ENCODE assay signal across 8 mouse cellular contexts in genomic region chr17:32965253-32965622, GRCm38 (mm10). TPM values are rescaled to one million over a fixed set of nuclear protein-coding genes. Genes with fewer than 3 reads are reported as not detected.
A peak's percentile ranks its signal among the peaks of the same experiment; 100 is the strongest.
DNase-seq lines count a peak whose midpoint lies in the region; ATAC-seq lines count a peak whose summit lies in the region.

No protein-coding gene starts in this region.

- WGBS in intestine, embryonic 15.5 days, result under 1% methylated on average over 14 of the region's 14 CpGs
- under 1% methylated on average over 14 of the region's 14 CpGs for WGBS in midbrain, embryonic 14.5 days

- H3K4me1 ChIP-seq in intestine, embryonic 15.5 days (replicated peaks), result peaks cover 10% of the 10 kb centered on the region
- H3K4me1 ChIP-seq in midbrain, embryonic 14.5 days (ENCODE audit: control insufficient read depth, insufficient read depth, low read length), result peaks cover 19% of the 10 kb centered on the region

- H3K27me3 ChIP-seq in intestine, embryonic 15.5 days (replicated peaks), result no peaks in the 10 kb centered on the region
- no peaks in the 10 kb centered on the region for H3K27me3 ChIP-seq in midbrain, embryonic 14.5 days (ENCODE audit: control insufficient read depth, insufficient read depth, low read length)

- peak overlapping the region; percentile 51 for H3K9ac ChIP-seq in intestine, embryonic 15.5 days
- peak overlapping the region; percentile 53 for H3K9ac ChIP-seq in midbrain, embryonic 14.5 days (replicated peaks; ENCODE audit: low read length)

- peak; percentile 63 for ATAC-seq in intestine, embryonic 15.5 days
- ATAC-seq in midbrain, embryonic 14.5 days (ENCODE audit: low FRiP score, low TSS enrichment), result peak; percentile 48; the same call in 1 of the 2 replicates

- no peaks in the 10 kb centered on the region for H3K9me3 ChIP-seq in intestine, embryonic 15.5 days
- no peaks in the 10 kb centered on the region for H3K9me3 ChIP-seq in midbrain, embryonic 14.5 days (ENCODE audit: control insufficient read depth, low read length)

- peak; percentile 10 for DNase-seq in gastrocnemius, postnatal 10 days
- no peak for DNase-seq in gastrocnemius, adult 8-10 months (ENCODE audit: low spot score in 2 of 2)
- DNase-seq in urinary bladder, postnatal 25 days (ENCODE audit: low spot score), result peak; percentile 14
- DNase-seq in urinary bladder, adult 18-20 months (ENCODE audit: low spot score in 2 of 2), result no peak
- no peak for DNase-seq in midbrain, embryonic 14.5 days
- DNase-seq in layer of hippocampus, postnatal 25 days (ENCODE audit: extremely low spot score in 1 of 2, low spot score in 1 of 2), result no peak
- no peak for DNase-seq in testis, postnatal 14 days (ENCODE audit: low spot score)

- no peaks in the 10 kb centered on the region for H3K36me3 ChIP-seq in intestine, embryonic 15.5 days
- no peaks in the 10 kb centered on the region for H3K36me3 ChIP-seq in midbrain, embryonic 14.5 days (ENCODE audit: control insufficient read depth, insufficient read depth, low read length)

- H3K4me2 ChIP-seq in intestine, embryonic 15.5 days (replicated peaks), result peak overlapping the region; percentile 77
- H3K4me2 ChIP-seq in midbrain, embryonic 14.5 days (ENCODE audit: low read length), result peak overlapping the region; percentile 83

- H3K27ac ChIP-seq in intestine, embryonic 15.5 days, result peak overlapping the region; percentile 94
- H3K27ac ChIP-seq in midbrain, embryonic 14.5 days (replicated peaks; ENCODE audit: low read depth, low read length), result no peak overlapping the region; the same call in 1 of the 2 replicates

- peak overlapping the region; percentile 78 for H3K4me3 ChIP-seq in intestine, embryonic 15.5 days (replicated peaks)
- H3K4me3 ChIP-seq in midbrain, embryonic 14.5 days (replicated peaks; ENCODE audit: low read depth, low read length), result peak overlapping the region; percentile 65

RNA-seq across cellular contexts. Expression of gene Zfp472, which starts 0.4 kb away (rescaled TPM):
- total RNA-seq in gastrocnemius, postnatal 10 days (2021), result 1 to 10 TPM; 2.5 to 3.0 TPM
- 1 to 10 TPM; 1.1 to 1.7 (median 1.4) TPM for total RNA-seq in gastrocnemius, adult 8-10 months (2022)
- 10.0 and 10.7 TPM in 2 replicates for polyA plus RNA-seq in intestine, embryonic 15.5 days (2015; fragmentation: Nextera tagmentation; extraction: Ambion mirVana)
- 9.7 and 10.5 TPM in 2 replicates for polyA plus RNA-seq in midbrain, embryonic 14.5 days (2014; fragmentation: Nextera tagmentation; extraction: Ambion mirVana)
- 1 to 10 TPM; 3.4 to 4.9 TPM for total RNA-seq in layer of hippocampus, postnatal 25 days (2021)

RNA-seq across cellular contexts. Expression of gene Cyp4f13, which starts 18.0 kb away (rescaled TPM):
- total RNA-seq in gastrocnemius, postnatal 10 days (2021), result 10 to 100 TPM in 1 of 2 experiments, 1 to 10 TPM in 1; 7.6 to 11.1 TPM
- 1 to 10 TPM; 6.3 to 9.3 (median 7.2) TPM for total RNA-seq in gastrocnemius, adult 8-10 months (2022)
- 21.1 and 22.4 TPM in 2 replicates for polyA plus RNA-seq in intestine, embryonic 15.5 days (2015; fragmentation: Nextera tagmentation; extraction: Ambion mirVana)
- 4.7 and 6.6 TPM in 2 replicates for polyA plus RNA-seq in midbrain, embryonic 14.5 days (2014; fragmentation: Nextera tagmentation; extraction: Ambion mirVana)
- 10 to 100 TPM; 16.6 to 28.0 TPM for total RNA-seq in layer of hippocampus, postnatal 25 days (2021)

RNA-seq across cellular contexts. Expression of gene Zfp952, which starts 27.7 kb away (rescaled TPM):
- total RNA-seq in gastrocnemius, postnatal 10 days (2021), result 1 to 10 TPM; 5.3 to 7.7 TPM
- total RNA-seq in gastrocnemius, adult 8-10 months (2022), result 1 to 10 TPM; 3.7 to 4.0 (median 3.9) TPM
- polyA plus RNA-seq in intestine, embryonic 15.5 days (2015; fragmentation: Nextera tagmentation; extraction: Ambion mirVana), result 9.1 and 9.4 TPM in 2 replicates
- polyA plus RNA-seq in midbrain, embryonic 14.5 days (2014; fragmentation: Nextera tagmentation; extraction: Ambion mirVana), result 20.2 and 24.2 TPM in 2 replicates
- total RNA-seq in layer of hippocampus, postnatal 25 days (2021), result 10 to 100 TPM; 17.2 to 17.8 TPM

RNA-seq across cellular contexts. Expression of gene Cyp4f14, which starts 48.1 kb away (rescaled TPM):
- total RNA-seq in gastrocnemius, postnatal 10 days (2021), result under 1 TPM; 0.14 to 0.32 TPM
- total RNA-seq in gastrocnemius, adult 8-10 months (2022), result under 1 TPM in 2 of 4 experiments, not detected in 2; 0.18 to 0.44 TPM
- polyA plus RNA-seq in intestine, embryonic 15.5 days (2015; fragmentation: Nextera tagmentation; extraction: Ambion mirVana), result 2.7 and 2.9 TPM in 2 replicates
- not detected in 2 replicates for polyA plus RNA-seq in midbrain, embryonic 14.5 days (2014; fragmentation: Nextera tagmentation; extraction: Ambion mirVana)
- total RNA-seq in layer of hippocampus, postnatal 25 days (2021), result 1 to 10 TPM; 4.6 to 5.3 TPM

Comparison
In these comparisons a context has a peak if more than half of its experiments do, and no peak if none do; other contexts are left out.
1. DNase-seq: peak in gastrocnemius, postnatal 10 days (single experiment) and urinary bladder, postnatal 25 days (single experiment); none in gastrocnemius, adult 8-10 months (0 of 2), urinary bladder, adult 18-20 months (0 of 2), midbrain, embryonic 14.5 days (single experiment), layer of hippocampus, postnatal 25 days (0 of 2) and testis, postnatal 14 days (single experiment).